Mouse (Mus musculus): ENCODE results near the gene Gpr4. TPM values are rescaled to one million over a fixed set of nuclear protein-coding genes. Genes with fewer than 3 reads are reported as not detected.

Gpr4 gene
- polyA plus RNA-seq, 1 experiment from 2014 or later = 2.6 TPM

MicroRNA genes within 50 kb of the gene (microRNA counts, 519-probe panel; counts per million panel counts)
- not detected for microRNA mmu-miR-330

Other genes with a start within 250 kb of the Gpr4 start
- 0.46 TPM in 1 of 2 replicates, not detected in the other for gene Nanos2, start 225.1 kb upstream of the Gpr4 start, polyA plus RNA-seq (2014; fragmentation: Nextera tagmentation; extraction: Ambion mirVana)
- gene Mypop, start 221.3 kb upstream of the Gpr4 start, polyA plus RNA-seq (2014; fragmentation: Nextera tagmentation; extraction: Ambion mirVana) = 4.6 TPM in 2 replicates
- 25.2 and 26.0 TPM in 2 replicates for gene Irf2bp1, start 208.5 kb upstream of the Gpr4 start, polyA plus RNA-seq (2014; fragmentation: Nextera tagmentation; extraction: Ambion mirVana)
- gene Foxa3, start 189.0 kb upstream of the Gpr4 start, polyA plus RNA-seq (2014; fragmentation: Nextera tagmentation; extraction: Ambion mirVana) = not detected in 2 replicates
- 29.4 and 30.5 TPM in 2 replicates for gene Sympk, start 188.2 kb upstream of the Gpr4 start, polyA plus RNA-seq (2014; fragmentation: Nextera tagmentation; extraction: Ambion mirVana)
- gene Rsph6a, start 157.8 kb upstream of the Gpr4 start, polyA plus RNA-seq (2014; fragmentation: Nextera tagmentation; extraction: Ambion mirVana) = not detected in 2 replicates
- gene Dmwd, start 136.3 kb upstream of the Gpr4 start, polyA plus RNA-seq (2014; fragmentation: Nextera tagmentation; extraction: Ambion mirVana) = 18.3 and 20.2 TPM in 2 replicates
- gene Dmpk, start 128.7 kb upstream of the Gpr4 start, polyA plus RNA-seq (2014; fragmentation: Nextera tagmentation; extraction: Ambion mirVana) = 10.3 and 12.2 TPM in 2 replicates
- gene Six5, start 117.9 kb upstream of the Gpr4 start, polyA plus RNA-seq (2014; fragmentation: Nextera tagmentation; extraction: Ambion mirVana) = 6.2 and 7.2 TPM in 2 replicates
- gene Gm4969, start 94.2 kb upstream of the Gpr4 start, polyA plus RNA-seq (2014; fragmentation: Nextera tagmentation; extraction: Ambion mirVana) = 1.0 and 1.4 TPM in 2 replicates
- gene Fbxo46, start 92.7 kb upstream of the Gpr4 start, polyA plus RNA-seq (2014; fragmentation: Nextera tagmentation; extraction: Ambion mirVana) = 8.7 and 8.8 TPM in 2 replicates
- 11.7 and 12.0 TPM in 2 replicates for gene Qpctl, start 63.2 kb upstream of the Gpr4 start, polyA plus RNA-seq (2014; fragmentation: Nextera tagmentation; extraction: Ambion mirVana)
- gene Snrpd2, start 62.8 kb upstream of the Gpr4 start, polyA plus RNA-seq (2014; fragmentation: Nextera tagmentation; extraction: Ambion mirVana) = 143 and 149 TPM in 2 replicates
- gene Gipr, start 46.4 kb upstream of the Gpr4 start, polyA plus RNA-seq (2014; fragmentation: Nextera tagmentation; extraction: Ambion mirVana) = 0.89 and 1.7 TPM in 2 replicates
- gene Eml2, start 36.1 kb upstream of the Gpr4 start, polyA plus RNA-seq (2014; fragmentation: Nextera tagmentation; extraction: Ambion mirVana) = 1.4 and 2.0 TPM in 2 replicates
- gene Opa3, start 15.8 kb downstream of the Gpr4 start, polyA plus RNA-seq (2014; fragmentation: Nextera tagmentation; extraction: Ambion mirVana) = 42.2 and 42.4 TPM in 2 replicates
- gene Vasp, start 59.3 kb downstream of the Gpr4 start, polyA plus RNA-seq (2014; fragmentation: Nextera tagmentation; extraction: Ambion mirVana) = 29.2 and 50.2 TPM in 2 replicates
- 0.18 TPM in 1 of 2 replicates, not detected in the other for gene Ppm1n, start 67.5 kb downstream of the Gpr4 start, polyA plus RNA-seq (2014; fragmentation: Nextera tagmentation; extraction: Ambion mirVana)
- 49.6 and 52.1 TPM in 2 replicates for gene Rtn2, start 70.1 kb downstream of the Gpr4 start, polyA plus RNA-seq (2014; fragmentation: Nextera tagmentation; extraction: Ambion mirVana)
- not detected in 2 replicates for gene Fosb, start 97.5 kb downstream of the Gpr4 start, polyA plus RNA-seq (2014; fragmentation: Nextera tagmentation; extraction: Ambion mirVana)
- 108 and 112 TPM in 2 replicates for gene Ercc1, start 132.2 kb downstream of the Gpr4 start, polyA plus RNA-seq (2014; fragmentation: Nextera tagmentation; extraction: Ambion mirVana)
- 14.7 and 15.2 TPM in 2 replicates for gene Cd3eap, start 146.9 kb downstream of the Gpr4 start, polyA plus RNA-seq (2014; fragmentation: Nextera tagmentation; extraction: Ambion mirVana)
- 3.2 and 5.0 TPM in 2 replicates for gene Ppp1r13l, start 147.2 kb downstream of the Gpr4 start, polyA plus RNA-seq (2014; fragmentation: Nextera tagmentation; extraction: Ambion mirVana)
- 7.7 and 8.7 TPM in 2 replicates for gene Ercc2, start 169.5 kb downstream of the Gpr4 start, polyA plus RNA-seq (2014; fragmentation: Nextera tagmentation; extraction: Ambion mirVana)
- 2.3 TPM in 2 replicates for gene Klc3, start 191.6 kb downstream of the Gpr4 start, polyA plus RNA-seq (2014; fragmentation: Nextera tagmentation; extraction: Ambion mirVana)
- 0.13 TPM in 1 of 2 replicates, not detected in the other for gene Ckm, start 192.2 kb downstream of the Gpr4 start, polyA plus RNA-seq (2014; fragmentation: Nextera tagmentation; extraction: Ambion mirVana)
- gene Mark4, start 246.3 kb downstream of the Gpr4 start, polyA plus RNA-seq (2014; fragmentation: Nextera tagmentation; extraction: Ambion mirVana) = 11.5 and 13.3 TPM in 2 replicates